Mouse (Mus musculus) ES-Bruce4 (cell line): Measurements from ENCODE around the gene Auts2.

ENCODE experiments used
- CTCF ChIP-seq: IDR thresholded peaks from one replicate; pipeline ENCODE4 v1.8.1; 2011; ENCODE audit warnings: low read depth, low read length
- EP300 ChIP-seq: IDR thresholded peaks from 2 replicates; pipeline ENCODE4 v1.6.1; 2011; ENCODE audit warnings: low read depth, low read length; ENCODE audit not compliant: insufficient read depth
- POLR2A ChIP-seq: IDR thresholded peaks from one replicate; pipeline ENCODE4 v1.8.1; 2011; ENCODE audit warnings: low read length; ENCODE audit not compliant: insufficient read depth

- TF ChIP-seq EP300: no peak
- no peak for TF ChIP-seq CTCF
- no peak for TF ChIP-seq POLR2A
Measured at GRCm38 (mm10) chr5:132332521-132332920, 210.6 kb downstream of the Auts2 start.
